Mouse (Mus musculus) right cerebral cortex, postnatal 10 days (tissue): Measurements from ENCODE around the gene Vgll1.

ENCODE experiments used
- DNase-seq, 2 experiments: peaks; one replicate each; pipeline ENCODE4 v3.0.0; 2021; ENCODE audit warnings: low spot score in 2 of 2

The Vgll1 gene

GRCm38 (mm10) chrX:57087806-57088205 is at the start of gene Vgll1:
TSS of gene Vgll1 (plus strand) at chrX:57088106.
- no peak for DNase-seq

DNA sequence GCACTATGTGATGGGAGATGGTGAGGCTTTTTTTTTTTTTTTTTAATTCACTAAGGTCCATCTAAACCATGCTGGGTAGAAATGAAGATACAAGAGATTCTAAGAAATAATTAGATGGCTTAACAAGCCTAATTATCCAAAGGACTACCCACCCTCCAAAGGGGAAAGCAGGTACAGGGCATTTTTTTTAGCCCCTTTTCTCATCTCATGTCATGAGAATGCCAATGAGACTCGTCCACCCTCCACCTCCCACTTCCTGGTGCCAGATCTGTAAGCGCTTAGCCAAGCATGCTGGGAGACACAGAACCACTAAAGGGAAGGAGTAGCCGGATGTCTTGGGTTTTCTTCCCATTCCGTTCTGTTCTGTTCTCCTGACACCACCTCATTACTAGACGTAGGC is 45.1 kb upstream of the Vgll1 start, which contains the start of gene Brs3:
Gene Brs3 (plus strand): TSS at position 301 of the 400 bp plus-strand sequence.
- no peak for DNase-seq

DNA sequence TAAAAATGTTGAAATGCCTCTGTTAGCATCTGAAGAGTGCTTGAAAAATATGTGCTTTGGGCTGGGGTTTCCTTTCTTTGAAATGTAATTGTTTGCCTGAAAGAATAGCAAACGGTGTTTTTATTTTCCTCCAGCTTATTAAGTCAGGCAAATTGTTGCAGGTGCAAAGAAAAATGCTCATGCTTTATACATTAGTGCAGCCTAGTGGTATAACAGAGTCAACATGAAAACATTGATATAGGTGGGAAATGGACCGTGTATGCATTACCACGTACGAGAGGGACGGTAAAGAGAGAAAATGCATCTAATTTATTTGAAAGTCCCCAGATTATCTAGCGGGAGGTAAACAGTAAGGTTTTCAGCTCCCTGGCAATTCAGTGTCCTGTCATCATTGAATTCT is 44.0 kb upstream of the Vgll1 start:
- DNase-seq, result no peak

DNA sequence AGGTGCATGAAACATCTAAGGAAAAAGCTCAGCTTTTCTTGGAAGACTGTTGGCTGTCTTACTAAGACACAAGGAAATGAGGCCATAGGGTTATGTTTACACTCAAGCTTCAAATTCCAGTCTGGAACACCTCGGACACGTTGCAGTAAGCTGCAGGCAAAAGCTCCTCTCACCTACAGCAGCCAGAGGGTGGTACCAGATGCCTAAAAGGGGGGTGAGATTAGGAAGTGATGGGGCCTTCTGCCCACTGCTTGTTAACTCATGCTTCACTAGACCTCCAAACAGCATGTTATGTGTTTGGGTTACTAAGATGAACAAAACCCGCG is 35.1 kb upstream of the Vgll1 start:
- no peak for DNase-seq

GRCm38 (mm10) chrX:57053174-57053992 is 34.5 kb upstream of the Vgll1 start, which contains the start of gene Htatsf1:
TSS of gene Htatsf1 (plus strand) at chrX:57053583.
- peak; percentile 79 to 82 for DNase-seq

GRCm38 (mm10) chrX:57053993-57054385 is 33.9 kb upstream of the Vgll1 start:
- no peak for DNase-seq

DNA sequence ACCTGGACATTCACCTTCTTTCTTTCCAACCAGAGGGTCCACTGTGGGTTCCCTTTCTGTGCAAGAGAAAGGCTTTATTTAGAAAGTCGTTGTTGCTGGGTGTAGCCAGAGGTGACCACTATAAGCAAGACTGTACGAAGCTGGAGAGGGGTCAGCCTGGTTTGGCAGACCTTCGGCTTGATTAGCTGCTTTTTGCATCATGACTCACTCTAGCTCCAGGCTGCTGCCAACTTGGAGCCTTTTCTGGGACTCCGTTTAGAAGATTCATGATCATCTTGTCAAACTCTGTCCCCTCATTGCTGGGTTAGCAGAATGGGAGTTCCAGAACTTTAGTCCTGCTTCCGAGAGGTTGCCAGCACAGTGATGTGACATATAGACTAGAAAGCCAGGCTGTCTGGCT is 6.4 kb upstream of the Vgll1 start:
- DNase-seq, result no peak

GRCm38 (mm10) chrX:57103415-57103814 is 15.5 kb downstream of the Vgll1 start:
- no peak for DNase-seq

- DNase-seq, result no peak
Measured at GRCm38 (mm10) chrX:57106956-57107355, 19.1 kb downstream of the Vgll1 start.

- peak in 1 of 2 experiments; percentile 19 for DNase-seq
Measured at GRCm38 (mm10) chrX:57118143-57118542, 30.2 kb downstream of the Vgll1 start.

DNA sequence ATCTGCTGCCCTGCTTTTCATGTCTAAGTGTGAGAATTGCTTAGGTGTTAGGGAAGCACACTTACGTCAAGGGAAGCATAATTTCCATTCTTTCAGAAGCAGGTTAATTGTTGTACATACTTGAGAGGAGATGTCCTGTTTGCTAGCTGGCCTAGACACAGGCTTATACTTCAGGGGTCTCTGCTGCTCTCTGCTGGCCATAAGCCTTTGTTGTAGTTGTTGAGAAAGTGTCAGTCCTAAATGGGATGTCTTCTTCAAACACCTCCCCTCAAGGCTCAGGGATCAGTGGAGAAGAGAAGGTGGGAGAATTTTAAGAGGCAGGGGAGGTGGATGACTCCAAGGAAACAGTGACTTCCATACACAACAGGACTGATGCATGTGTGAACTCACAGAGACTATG is 32.9 kb downstream of the Vgll1 start:
- peak in 1 of 2 experiments; percentile 24 for DNase-seq

- no peak for DNase-seq
Measured at GRCm38 (mm10) chrX:57130633-57131032, 42.7 kb downstream of the Vgll1 start.

- DNase-seq, result no peak
Measured at GRCm38 (mm10) chrX:57137627-57138026, 49.7 kb downstream of the Vgll1 start.

- no peak for DNase-seq
Measured at GRCm38 (mm10) chrX:57153520-57153919, 65.6 kb downstream of the Vgll1 start.
